Mouse (Mus musculus): ENCODE data around the gene Atg10. TPM values are rescaled to one million over a fixed set of nuclear protein-coding genes. Genes with fewer than 3 reads are reported as not detected.
A peak's percentile ranks its signal among the peaks of the same experiment; 100 is the strongest.
"Not testable (repeated sequence)": the region's sequence is repeated elsewhere in the genome, so short reads cannot be mapped to it uniquely, and the experiment has no call there.

Gene Atg10
- polyA plus RNA-seq, 1 experiment from 2014 or later, result 4.8 TPM

GRCm38 (mm10) chr13:90939600-90939999 lies 284.2 kb downstream of the Atg10 start:
- H3K36me3 ChIP-seq (replicated peaks; ENCODE audit: insufficient read depth, low read length), result no peaks in the 10 kb centered on the region
- WGBS (ENCODE audit: insufficient replicate concordance), result 56% methylated on average over 5 of the region's 5 CpGs
- no peak overlapping the region; the same call in 1 of the 2 replicates for H3K27ac ChIP-seq (ENCODE audit: low read depth)
- H3K27me3 ChIP-seq (ENCODE audit: insufficient read depth, low read length), result no peaks in the 10 kb centered on the region
- no peak overlapping the region for H3K9ac ChIP-seq (replicated peaks)
- TF ChIP-seq EP300 (IDR thresholded peaks at IDR 0.05; ENCODE audit: low read depth) (no peak), CTCF (IDR thresholded peaks at IDR 0.05; ENCODE audit: low read depth) (no peak)
- no peak for DNase-seq
- no peaks in the 10 kb centered on the region for H3K4me1 ChIP-seq (ENCODE audit: insufficient read depth)
- peak; percentile 49 for ATAC-seq
- peak overlapping the region; percentile 1; the same call in 1 of the 2 replicates for H3K4me2 ChIP-seq (ENCODE audit: low read depth, low read length)
- no peaks in the 10 kb centered on the region for H3K9me3 ChIP-seq (ENCODE audit: low read length)
- H3K4me3 ChIP-seq (ENCODE audit: low read depth, low read length), result no peak overlapping the region

- no peaks in the 10 kb centered on the region for H3K9me3 ChIP-seq (ENCODE audit: low read length)
- TF ChIP-seq CTCF (IDR thresholded peaks at IDR 0.05; ENCODE audit: low read depth) (no peak), EP300 (IDR thresholded peaks at IDR 0.05; ENCODE audit: low read depth) (peak; percentile 97)
- H3K27me3 ChIP-seq (ENCODE audit: insufficient read depth, low read length), result no peaks in the 10 kb centered on the region
These were observed 284.6 kb downstream of the Atg10 start for GRCm38 (mm10) chr13:90939192-90939591.

GRCm38 (mm10) chr13:90935852-90936251 lies 287.9 kb downstream of the Atg10 start:
- Histone ChIP-seq H3K27me3 (ENCODE audit: insufficient read depth, low read length) (no peaks in the 10 kb centered on the region), H3K36me3 (replicated peaks; ENCODE audit: insufficient read depth, low read length) (no peaks in the 10 kb centered on the region), H3K9me3 (ENCODE audit: low read length) (no peaks in the 10 kb centered on the region), H3K4me2 (ENCODE audit: low read depth, low read length) (no peak overlapping the region), H3K9ac (replicated peaks) (no peak overlapping the region), H3K4me1 (ENCODE audit: insufficient read depth) (no peaks in the 10 kb centered on the region), H3K4me3 (ENCODE audit: low read depth, low read length) (no peak overlapping the region), H3K27ac (ENCODE audit: low read depth) (no peak overlapping the region)
- TF ChIP-seq CTCF (IDR thresholded peaks at IDR 0.05; ENCODE audit: low read depth), result no peak
- TF ChIP-seq EP300 (IDR thresholded peaks at IDR 0.05; ENCODE audit: low read depth), result no peak
- DNase-seq (no peak), ATAC-seq (no peak)
- WGBS (ENCODE audit: insufficient replicate concordance), result 82% methylated on average over 7 of the region's 7 CpGs

More at GRCm38 (mm10) chr13:90939192-90939591, 284.6 kb downstream of the Atg10 start:
- 18% methylated on average over 6 of the region's 6 CpGs for WGBS (ENCODE audit: insufficient replicate concordance)
- no peak overlapping the region for H3K4me3 ChIP-seq (ENCODE audit: low read depth, low read length)
- H3K9ac ChIP-seq (replicated peaks), result no peak overlapping the region
- H3K27ac ChIP-seq (ENCODE audit: low read depth), result no peak overlapping the region
- H3K4me2 ChIP-seq (ENCODE audit: low read depth, low read length), result peak overlapping the region; percentile 1; the same call in 1 of the 2 replicates
- no peaks in the 10 kb centered on the region for H3K36me3 ChIP-seq (replicated peaks; ENCODE audit: insufficient read depth, low read length)
- H3K4me1 ChIP-seq (ENCODE audit: insufficient read depth), result no peaks in the 10 kb centered on the region
- peak; percentile 62 for DNase-seq
- peak; percentile 96 for ATAC-seq

GRCm38 (mm10) chr13:90933256-90933655 lies 290.5 kb downstream of the Atg10 start:
- Histone ChIP-seq H3K9ac (replicated peaks) (no peak overlapping the region), H3K27ac (ENCODE audit: low read depth) (no peak overlapping the region), H3K4me2 (ENCODE audit: low read depth, low read length) (no peak overlapping the region), H3K4me3 (ENCODE audit: low read depth, low read length) (no peak overlapping the region), H3K4me1 (ENCODE audit: insufficient read depth) (no peaks in the 10 kb centered on the region), H3K36me3 (replicated peaks; ENCODE audit: insufficient read depth, low read length) (no peaks in the 10 kb centered on the region), H3K27me3 (ENCODE audit: insufficient read depth, low read length) (no peaks in the 10 kb centered on the region), H3K9me3 (ENCODE audit: low read length) (no peaks in the 10 kb centered on the region)
- TF ChIP-seq CTCF (IDR thresholded peaks at IDR 0.05; ENCODE audit: low read depth), result no peak
- TF ChIP-seq EP300 (IDR thresholded peaks at IDR 0.05; ENCODE audit: low read depth), result no peak
- ATAC-seq (no peak), DNase-seq (no peak)
- WGBS (ENCODE audit: insufficient replicate concordance), result 60% methylated on average over 3 of the region's 3 CpGs

GRCm38 (mm10) chr13:90929847-90930246 lies 293.9 kb downstream of the Atg10 start:
- DNase-seq (peak; percentile 71), ATAC-seq (peak; percentile 37; the same call in 1 of the 2 replicates)
- Histone ChIP-seq H3K9ac (replicated peaks) (no peak overlapping the region), H3K36me3 (replicated peaks; ENCODE audit: insufficient read depth, low read length) (peaks cover 22% of the 10 kb centered on the region), H3K4me2 (ENCODE audit: low read depth, low read length) (no peak overlapping the region), H3K9me3 (ENCODE audit: low read length) (no peaks in the 10 kb centered on the region), H3K27ac (ENCODE audit: low read depth) (no peak overlapping the region), H3K27me3 (ENCODE audit: insufficient read depth, low read length) (no peaks in the 10 kb centered on the region), H3K4me1 (ENCODE audit: insufficient read depth) (no peaks in the 10 kb centered on the region), H3K4me3 (ENCODE audit: low read depth, low read length) (no peak overlapping the region)
- 19% methylated on average over 5 of the region's 5 CpGs for WGBS (ENCODE audit: insufficient replicate concordance)
- TF ChIP-seq EP300 (IDR thresholded peaks at IDR 0.05; ENCODE audit: low read depth), result no peak
- TF ChIP-seq CTCF (IDR thresholded peaks at IDR 0.05; ENCODE audit: low read depth), result peak; percentile 86

GRCm38 (mm10) chr13:90928266-90928665 lies 295.5 kb downstream of the Atg10 start:
- H3K9ac ChIP-seq (replicated peaks); H3K4me2 ChIP-seq (ENCODE audit: low read depth, low read length); H3K4me3 ChIP-seq (ENCODE audit: low read depth, low read length); H3K27ac ChIP-seq (ENCODE audit: low read depth); H3K27me3 ChIP-seq (ENCODE audit: insufficient read depth, low read length); DNase-seq; ATAC-seq; H3K4me1 ChIP-seq (ENCODE audit: insufficient read depth); H3K9me3 ChIP-seq (ENCODE audit: low read length): not testable (repeated sequence)
- WGBS (ENCODE audit: insufficient replicate concordance), result 78% methylated on average over 9 of the region's 10 CpGs
- peaks cover 24% of the 10 kb centered on the region for H3K36me3 ChIP-seq (replicated peaks; ENCODE audit: insufficient read depth, low read length)
